Mouse (Mus musculus): Measurements from ENCODE around the gene Pdzk1ip1.
A peak's percentile ranks its signal among the peaks of the same experiment; 100 is the strongest.

Pdzk1ip1 gene

GRCm38 (mm10) chr4:115088611-115089338 lies at the start of gene Pdzk1ip1:
Pdzk1ip1 (plus strand) TSS chr4:115088708.
- peak; percentile 13 for DNase-seq (ENCODE audit: extremely low read depth, insufficient read length, low spot score)

GRCm38 (mm10) chr4:115045621-115046020 lies 42.9 kb upstream of the Pdzk1ip1 start:
- no peak for DNase-seq (ENCODE audit: extremely low read depth, insufficient read length, low spot score)

- no peak for DNase-seq (ENCODE audit: extremely low read depth, insufficient read length, low spot score)
Measured at GRCm38 (mm10) chr4:115047750-115048149, 40.8 kb upstream of the Pdzk1ip1 start.

GRCm38 (mm10) chr4:115048190-115048589 lies 40.3 kb upstream of the Pdzk1ip1 start:
- DNase-seq (ENCODE audit: extremely low read depth, insufficient read length, low spot score) = no peak

- DNase-seq (ENCODE audit: extremely low read depth, insufficient read length, low spot score) = no peak
Measured at GRCm38 (mm10) chr4:115051245-115051644, 37.3 kb upstream of the Pdzk1ip1 start.

GRCm38 (mm10) chr4:115052343-115053005 lies 36.0 kb upstream of the Pdzk1ip1 start:
- no peak for DNase-seq (ENCODE audit: extremely low read depth, insufficient read length, low spot score)

GRCm38 (mm10) chr4:115055044-115055443 lies 33.5 kb upstream of the Pdzk1ip1 start:
- no peak for DNase-seq (ENCODE audit: extremely low read depth, insufficient read length, low spot score)

GRCm38 (mm10) chr4:115055691-115056090 lies 32.8 kb upstream of the Pdzk1ip1 start:
- no peak for DNase-seq (ENCODE audit: extremely low read depth, insufficient read length, low spot score)

- no peak for DNase-seq (ENCODE audit: extremely low read depth, insufficient read length, low spot score)
Measured at GRCm38 (mm10) chr4:115056371-115056920, 32.1 kb upstream of the Pdzk1ip1 start, which contains the start of gene Tal1. Tal1 (plus strand) TSS chr4:115056426.

GRCm38 (mm10) chr4:115056921-115057673 lies 31.4 kb upstream of the Pdzk1ip1 start:
- DNase-seq (ENCODE audit: extremely low read depth, insufficient read length, low spot score) = no peak

- DNase-seq (ENCODE audit: extremely low read depth, insufficient read length, low spot score) = no peak
Measured at GRCm38 (mm10) chr4:115057674-115058316, 30.7 kb upstream of the Pdzk1ip1 start.

GRCm38 (mm10) chr4:115058317-115058761 lies 30.2 kb upstream of the Pdzk1ip1 start:
- DNase-seq (ENCODE audit: extremely low read depth, insufficient read length, low spot score) = no peak

GRCm38 (mm10) chr4:115058871-115059590 lies 29.5 kb upstream of the Pdzk1ip1 start:
- no peak for DNase-seq (ENCODE audit: extremely low read depth, insufficient read length, low spot score)

- DNase-seq (ENCODE audit: extremely low read depth, insufficient read length, low spot score) = no peak
Measured at GRCm38 (mm10) chr4:115059871-115060270, 28.6 kb upstream of the Pdzk1ip1 start.

GRCm38 (mm10) chr4:115060753-115061152 lies 27.8 kb upstream of the Pdzk1ip1 start:
- DNase-seq (ENCODE audit: extremely low read depth, insufficient read length, low spot score) = no peak

GRCm38 (mm10) chr4:115062540-115062874 lies 26.0 kb upstream of the Pdzk1ip1 start:
- no peak for DNase-seq (ENCODE audit: extremely low read depth, insufficient read length, low spot score)

- no peak for DNase-seq (ENCODE audit: extremely low read depth, insufficient read length, low spot score)
Measured at GRCm38 (mm10) chr4:115062875-115063517, 25.5 kb upstream of the Pdzk1ip1 start.

- DNase-seq (ENCODE audit: extremely low read depth, insufficient read length, low spot score) = no peak
Measured at GRCm38 (mm10) chr4:115063518-115064239, 24.8 kb upstream of the Pdzk1ip1 start.

GRCm38 (mm10) chr4:115071668-115072067 lies 16.8 kb upstream of the Pdzk1ip1 start:
- DNase-seq (ENCODE audit: extremely low read depth, insufficient read length, low spot score) = no peak
